Mouse (Mus musculus): ENCODE measurements around the gene Btbd35f16. TPM values are rescaled to one million over a fixed set of nuclear protein-coding genes. Genes with fewer than 3 reads are reported as not detected.
"Not testable (repeated sequence)": the region's sequence is repeated elsewhere in the genome, so short reads cannot be mapped to it uniquely, and the experiment has no call there.

Gene Btbd35f16
- total RNA-seq (2021): not detected
- long read RNA-seq: 0 reads

DNA sequence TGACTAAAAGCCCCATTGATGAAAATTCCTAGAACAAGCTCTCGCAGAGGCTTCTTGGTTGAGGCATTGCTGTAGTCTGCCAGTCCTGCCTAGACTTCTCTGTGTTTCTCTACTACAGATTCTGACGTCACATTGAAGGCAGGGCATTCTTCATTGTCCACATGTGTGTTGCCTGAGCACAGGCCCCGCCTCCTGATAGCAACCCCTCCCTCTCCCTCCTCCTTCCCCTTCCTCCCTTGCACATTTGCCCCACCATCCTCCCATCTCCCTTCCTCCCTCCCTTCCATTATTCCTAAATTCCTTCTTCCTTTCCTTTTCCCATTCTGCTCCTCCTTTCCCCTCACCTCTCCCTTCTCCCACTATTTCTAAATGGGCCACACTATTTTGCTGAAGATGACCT is at the start of gene Btbd35f16:
Btbd35f16 (minus strand) TSS at position 101 of the 400 bp plus-strand sequence.
- DNase-seq (ENCODE audit: low spot score in 2 of 2): not testable (repeated sequence)

Other genes starting within 250 kb of the Btbd35f16 start
- gene Btbd35f10, start 204.1 kb downstream of the Btbd35f16 start, total RNA-seq (2021): not detected
- gene Btbd35f3, start 80.7 kb upstream of the Btbd35f16 start, total RNA-seq (2021): not detected
- not detected for gene Btbd35f28, start 239.6 kb upstream of the Btbd35f16 start, total RNA-seq (2021)